Mouse (Mus musculus): ENCODE measurements around the gene Slc1a5. TPM values are rescaled to one million over a fixed set of nuclear protein-coding genes. Genes with fewer than 3 reads are reported as not detected.

Gene Slc1a5
- 10 to 100 TPM; 22.6 to 28.7 TPM for total RNA-seq (2021)

DNA sequence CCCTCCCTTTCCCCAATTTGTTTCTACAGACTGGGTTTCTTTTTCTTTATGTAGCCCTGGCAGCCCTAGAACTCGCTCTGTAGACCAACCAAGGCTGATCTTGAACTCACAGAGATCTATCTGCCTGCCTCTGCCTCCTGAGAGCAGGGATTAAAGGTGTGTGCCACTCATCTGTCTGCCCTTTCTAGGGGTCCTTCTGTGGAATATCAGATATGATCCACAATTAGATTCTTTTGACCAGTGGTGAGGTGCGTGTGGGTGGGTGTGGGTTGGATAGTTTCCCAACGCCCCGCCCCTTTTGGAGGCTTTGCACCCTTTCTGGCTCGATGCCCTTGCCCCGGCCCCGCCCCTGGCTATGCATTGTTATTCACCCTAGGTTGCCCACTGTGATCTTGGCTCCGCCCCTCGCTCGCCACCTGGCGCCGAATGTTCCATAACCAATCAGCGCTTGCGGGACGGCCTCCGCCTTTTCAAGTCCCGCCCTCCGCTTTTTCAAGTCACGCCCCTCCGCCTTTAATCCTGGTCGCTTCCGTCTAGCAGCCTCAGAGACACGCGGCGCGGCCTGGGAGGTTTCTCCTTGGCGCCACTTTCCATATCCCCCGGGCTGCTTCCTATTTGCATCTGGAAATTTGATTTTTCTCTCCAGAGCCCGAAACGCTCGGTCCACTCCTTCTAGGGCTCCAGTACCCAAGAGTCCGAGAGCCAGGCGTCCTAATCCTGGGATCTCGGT, at the start of gene Slc1a5:
Gene Slc1a5, plus strand, starts transcription at position 516 of the 730 bp plus-strand sequence.
- intact Hi-C loops (cut with DNase I), result loop anchor here (2.0 kb wide), 2 partner anchors 20 to 34 kb away; no protein-coding TSS in a partner anchor
- DNase-seq, result peak; percentile 92 to 94

DNA sequence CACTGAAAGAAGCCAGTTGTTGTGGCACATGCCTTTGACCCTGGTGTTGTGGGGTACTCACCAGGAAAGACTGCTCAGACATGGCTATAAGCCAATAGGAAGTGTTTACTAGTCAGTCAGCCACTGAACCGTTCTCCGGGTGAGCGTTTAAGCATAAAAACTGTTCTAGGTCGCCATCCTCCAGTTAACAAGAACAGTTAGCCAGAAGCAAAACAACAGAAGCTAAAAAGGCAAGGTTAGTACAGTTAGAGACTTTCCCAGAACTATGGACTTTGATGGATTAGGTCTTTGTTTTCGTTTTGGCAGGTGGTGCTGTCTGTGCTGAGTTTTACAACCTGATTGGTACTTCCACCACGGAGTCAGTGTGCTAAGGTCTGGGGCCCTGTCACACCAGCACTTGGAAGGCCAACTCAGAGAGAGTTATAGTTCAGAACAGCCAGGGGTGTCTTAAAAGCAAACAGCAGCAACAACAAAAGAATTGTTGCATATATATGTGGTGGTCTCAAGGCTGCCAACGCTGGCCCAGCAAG, 49.2 kb upstream of the Slc1a5 start:
- intact Hi-C loops (cut with DNase I), result loop anchor here (10.0 kb wide), 1 partner anchor 227 kb away; no protein-coding TSS in a partner anchor
- no peak for DNase-seq

GRCm38 (mm10) chr7:16737606-16738072, 43.5 kb upstream of the Slc1a5 start:
- DNase-seq, result no peak
- intact Hi-C loops (cut with DNase I), result loop anchor here (10.0 kb wide), 1 partner anchor 233 kb away; no protein-coding TSS in a partner anchor

GRCm38 (mm10) chr7:16738073-16738696, 43.0 kb upstream of the Slc1a5 start, which contains the start of gene Ap2s1:
Gene Ap2s1, plus strand, starts transcription at chr7:16738410.
- intact Hi-C loops (cut with DNase I), result loop anchor here (10.0 kb wide), 1 partner anchor 233 kb away; no protein-coding TSS in a partner anchor
- peak; percentile 99 for DNase-seq

DNA sequence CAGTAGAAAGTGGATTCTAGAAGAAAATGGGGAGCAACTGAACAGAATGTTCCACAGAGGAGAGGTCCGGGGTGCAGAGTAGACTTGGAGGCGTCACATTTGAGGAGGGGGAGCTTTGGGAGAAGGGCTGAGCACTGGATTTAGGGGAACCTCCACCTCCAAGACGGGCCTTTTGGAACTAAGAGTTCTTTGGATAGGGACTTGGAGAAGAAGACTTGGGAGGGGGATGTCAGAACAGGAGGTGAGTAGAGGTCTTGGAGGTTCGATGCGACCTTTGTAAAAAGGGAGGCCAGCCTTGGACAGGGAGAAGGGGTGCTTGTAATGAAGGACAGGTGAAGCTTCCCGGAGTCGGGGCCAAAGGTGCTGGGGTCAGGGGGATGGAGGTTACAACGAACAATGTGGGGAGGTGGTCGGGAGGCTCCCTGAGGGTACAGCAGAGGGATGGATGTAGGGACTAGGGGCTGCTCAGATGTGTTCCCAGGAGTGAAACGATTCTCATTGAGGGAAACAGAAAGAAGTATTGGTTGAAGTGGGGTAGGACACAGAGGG, 42.0 kb upstream of the Slc1a5 start:
- intact Hi-C loops (cut with DNase I), result loop anchor here (10.0 kb wide), 1 partner anchor 234 kb away; no protein-coding TSS in a partner anchor
- no peak for DNase-seq

DNA sequence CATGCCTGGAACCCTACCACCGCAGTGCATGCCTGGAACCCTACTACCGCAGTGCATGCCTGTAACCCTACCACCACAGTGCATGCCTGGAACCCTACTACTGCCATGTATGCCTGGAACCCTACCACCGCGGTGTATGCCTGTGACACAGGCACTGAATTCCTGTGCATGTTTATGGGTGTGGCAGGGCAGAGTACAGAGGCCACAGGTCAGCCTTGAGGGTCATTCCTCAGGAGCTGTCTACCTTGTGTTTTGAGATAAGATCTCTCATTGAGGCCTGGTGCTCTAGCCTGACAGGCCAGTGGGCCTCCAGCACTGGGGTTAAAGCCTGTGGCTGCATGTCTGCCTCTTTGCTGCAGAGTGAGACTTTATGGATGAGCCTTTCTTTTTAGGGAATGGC, 35.8 kb upstream of the Slc1a5 start:
- intact Hi-C loops (cut with DNase I), result loop anchor here (5.0 kb wide), 1 partner anchor 147 kb away; the partner anchor contains the start of gene Gng8

GRCm38 (mm10) chr7:16746093-16746492, 35.0 kb upstream of the Slc1a5 start:
- peak; percentile 70 to 80 for DNase-seq
- intact Hi-C loops (cut with DNase I), result loop anchor here (1.0 to 5.0 kb wide), 3 partner anchors 35 to 146 kb away; partner anchors contain the start of genes Gng8 and Slc1a5

More for the DNA sequence above, 35.8 kb upstream of the Slc1a5 start:
- DNase-seq, result no peak

- intact Hi-C loops (cut with DNase I), result loop anchor here (2.0 to 5.0 kb wide), 2 partner anchors 33 to 145 kb away; partner anchors contain the start of genes Gng8 and Slc1a5
These were observed 33.5 kb upstream of the Slc1a5 start for GRCm38 (mm10) chr7:16747656-16748055.

GRCm38 (mm10) chr7:16752016-16752415, 29.1 kb upstream of the Slc1a5 start:
- intact Hi-C loops (cut with DNase I), result no loop called here
- no peak for DNase-seq

More at GRCm38 (mm10) chr7:16747656-16748055, 33.5 kb upstream of the Slc1a5 start:
- no peak for DNase-seq

GRCm38 (mm10) chr7:16755362-16756017, 25.6 kb upstream of the Slc1a5 start:
- DNase-seq, result peak; percentile 60 to 64
- intact Hi-C loops (cut with DNase I), result no loop called here

DNA sequence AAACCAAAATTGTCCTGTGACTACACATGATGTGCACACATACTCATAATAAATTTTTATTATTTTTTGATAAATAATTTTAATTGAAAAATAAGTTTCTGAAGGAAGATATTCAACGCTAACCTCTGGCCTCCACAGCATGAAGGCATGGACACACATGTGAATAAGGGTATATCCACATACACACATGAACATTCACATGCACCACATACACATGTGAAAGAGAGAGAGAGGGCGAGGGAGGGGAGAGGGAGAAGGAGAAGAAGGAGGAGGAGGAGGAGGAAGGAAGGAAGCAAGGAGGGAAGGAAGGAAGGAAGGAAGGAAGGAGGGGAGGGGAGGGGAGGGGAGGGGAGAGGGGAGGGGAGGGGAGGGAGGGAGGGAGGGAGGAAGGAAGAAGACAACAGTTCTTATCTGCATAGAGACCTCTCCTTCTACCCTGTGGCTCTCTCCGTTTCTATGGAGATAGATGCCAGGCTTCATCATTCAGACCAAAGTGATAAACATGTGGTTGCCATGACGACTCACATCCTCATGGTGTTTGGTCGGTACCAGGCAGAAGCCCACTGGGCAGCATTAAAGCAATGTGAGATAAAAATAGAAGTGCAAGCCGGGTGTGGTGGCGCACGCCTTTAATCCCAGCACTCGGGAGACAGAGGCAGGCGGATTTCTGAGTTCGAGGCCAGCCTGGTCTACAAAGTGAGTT, 22.1 kb upstream of the Slc1a5 start:
- intact Hi-C loops (cut with DNase I), result no loop called here

DNA sequence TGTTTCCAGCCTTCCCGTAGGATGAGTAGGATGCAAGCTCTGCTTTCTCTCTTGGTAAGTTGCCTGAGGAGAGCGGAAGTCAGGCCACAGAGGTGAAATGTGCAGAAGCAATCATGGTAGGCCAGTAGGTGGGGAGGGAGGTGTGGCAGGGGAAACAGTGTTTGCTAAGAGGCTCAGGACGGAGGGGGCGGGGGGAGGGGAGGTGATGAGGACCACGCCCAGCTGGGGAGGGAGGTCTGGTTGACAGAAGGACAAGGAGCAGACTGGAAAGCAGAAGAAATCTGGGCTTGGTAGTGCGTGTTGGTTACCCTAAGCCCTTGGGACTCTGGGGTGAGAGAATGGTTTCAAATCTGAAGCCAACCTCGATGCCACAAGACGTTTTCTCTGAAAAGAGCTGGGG, 20.8 kb upstream of the Slc1a5 start:
- peak; percentile 66 to 78 for DNase-seq
- intact Hi-C loops (cut with DNase I), result loop anchor here (2.0 kb wide), 1 partner anchor 21 kb away; the partner anchor contains the start of gene Slc1a5

More for the DNA sequence above, 22.1 kb upstream of the Slc1a5 start:
- DNase-seq, result no peak

- intact Hi-C loops (cut with DNase I), result loop anchor here (2.0 kb wide), 1 partner anchor 20 kb away; the partner anchor contains the start of gene Slc1a5
- peak; percentile 86 to 87 for DNase-seq
These were observed 20.1 kb upstream of the Slc1a5 start for GRCm38 (mm10) chr7:16761005-16761481.

DNA sequence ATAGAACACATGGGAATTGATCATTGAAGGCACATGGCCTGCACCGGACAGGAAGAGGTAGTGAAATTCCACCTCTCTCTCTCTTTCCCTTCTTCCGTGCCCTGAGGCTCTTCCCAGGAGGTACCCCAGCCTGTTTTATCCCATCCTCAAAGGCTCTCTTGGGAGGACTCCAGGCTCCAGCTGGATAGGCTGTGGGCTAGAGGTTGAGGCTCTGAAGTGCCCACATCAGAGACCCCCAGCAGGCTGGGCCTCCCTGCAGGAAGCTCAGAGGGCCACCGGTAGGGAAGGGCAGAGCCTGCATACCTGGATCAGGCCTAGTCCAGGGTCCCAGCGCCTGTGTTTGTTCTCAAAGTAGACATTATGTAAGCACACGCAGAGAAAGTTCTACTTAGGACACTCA, 19.5 kb upstream of the Slc1a5 start:
- peak in 1 of 2 experiments; percentile 37 for DNase-seq
- intact Hi-C loops (cut with DNase I), result loop anchor here (2.0 kb wide), 1 partner anchor 19 kb away; the partner anchor contains the start of gene Slc1a5

DNA sequence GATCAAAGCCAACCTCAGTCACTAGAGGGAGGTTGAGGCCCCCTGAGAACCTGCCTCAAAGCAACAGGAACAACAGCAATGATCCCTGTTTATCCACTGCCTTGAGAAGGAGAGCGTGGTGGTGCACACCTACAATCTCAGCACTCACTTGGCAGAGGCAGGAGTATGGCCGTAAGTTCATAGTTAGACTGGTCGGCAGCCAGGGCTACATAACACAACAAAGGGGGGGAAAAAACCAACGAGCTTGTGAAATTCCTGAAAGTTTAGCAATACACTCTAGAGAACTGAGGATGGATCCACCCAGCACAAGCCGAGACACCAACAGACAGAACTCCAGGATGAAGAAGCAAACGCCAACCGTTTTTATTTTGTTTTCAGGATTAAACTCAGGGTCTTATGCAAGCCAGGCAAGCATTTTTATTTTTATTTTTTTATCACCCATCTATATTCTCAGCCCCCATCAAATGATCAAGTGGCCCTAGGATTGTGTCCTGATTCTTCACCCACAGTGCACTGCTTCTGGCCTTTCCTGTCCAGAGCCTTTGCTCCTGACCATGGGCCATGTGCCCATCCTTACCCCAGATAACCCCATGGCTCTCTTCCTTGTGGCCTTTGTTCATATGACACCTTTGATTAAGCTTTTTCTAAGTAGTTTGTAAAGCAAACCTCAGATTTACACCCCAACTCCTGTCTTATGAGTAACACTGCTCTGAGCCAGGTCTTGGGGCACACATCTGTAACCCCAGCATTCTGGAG, 17.5 kb upstream of the Slc1a5 start:
- intact Hi-C loops (cut with DNase I), result no loop called here
- peak; percentile 30 to 49 for DNase-seq

DNA sequence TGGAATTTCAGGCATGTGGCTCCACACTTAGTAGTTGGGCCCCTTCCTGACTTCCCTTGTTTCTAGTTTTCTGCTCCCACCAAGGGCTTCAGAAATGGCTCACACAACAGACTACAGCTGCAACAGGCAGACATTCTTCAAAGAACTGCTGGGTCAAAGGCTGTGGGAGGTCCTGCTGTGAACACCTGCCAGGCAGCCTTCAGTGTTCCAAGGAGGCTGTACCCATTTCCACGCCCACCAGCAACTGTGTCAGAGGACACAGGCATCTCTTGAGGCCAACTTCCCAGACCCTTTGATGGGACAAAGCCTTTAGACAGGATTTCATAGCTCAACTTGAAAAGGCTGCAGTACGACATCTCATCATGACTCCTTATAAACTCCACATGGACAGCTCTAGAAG, 14.7 kb upstream of the Slc1a5 start:
- intact Hi-C loops (cut with DNase I), result no loop called here
- no peak for DNase-seq

GRCm38 (mm10) chr7:16775888-16776287, 5.3 kb upstream of the Slc1a5 start:
- DNase-seq, result no peak
- intact Hi-C loops (cut with DNase I), result no loop called here

- DNase-seq, result peak; percentile 44 to 62
- intact Hi-C loops (cut with DNase I), result loop anchor here (2.0 kb wide), 2 partner anchors 19 to 33 kb away; no protein-coding TSS in a partner anchor
These were observed 1.1 kb upstream of the Slc1a5 start for GRCm38 (mm10) chr7:16780076-16780475.
